Mouse (Mus musculus): ENCODE measurements around the gene Kif27.
"Not testable (repeated sequence)": the region's sequence is repeated elsewhere in the genome, so short reads cannot be mapped to it uniquely, and the experiment has no call there.

The Kif27 gene

GRCm38 (mm10) chr13:58358629-58359303 is at the start of gene Kif27:
Kif27 (minus strand) TSS chr13:58359122.
- peak; percentile 53 for DNase-seq

- DNase-seq = not testable (repeated sequence)
Observed at GRCm38 (mm10) chr13:58403243-58403642, 44.3 kb upstream of the Kif27 start, which contains the start of gene Hnrnpk. Hnrnpk (minus strand) TSS chr13:58403343.

GRCm38 (mm10) chr13:58402744-58403110 is 43.8 kb upstream of the Kif27 start:
- DNase-seq = no peak

- peak; percentile 97 for DNase-seq
Observed at GRCm38 (mm10) chr13:58402003-58402743, 43.3 kb upstream of the Kif27 start, which contains the start of gene Rmi1. Rmi1 (plus strand) TSS chr13:58402248.

- peak; percentile 88 for DNase-seq
Observed at GRCm38 (mm10) chr13:58401135-58402002, 42.4 kb upstream of the Kif27 start.

GRCm38 (mm10) chr13:58400576-58400975 is 41.7 kb upstream of the Kif27 start:
- no peak for DNase-seq

- no peak for DNase-seq
Observed at GRCm38 (mm10) chr13:58397651-58398050, 38.7 kb upstream of the Kif27 start.

GRCm38 (mm10) chr13:58394392-58394791 is 35.5 kb upstream of the Kif27 start:
- not testable (repeated sequence) for DNase-seq

- DNase-seq = no peak
Observed at GRCm38 (mm10) chr13:58389324-58389951, 30.5 kb upstream of the Kif27 start.

GRCm38 (mm10) chr13:58388379-58388778 is 29.5 kb upstream of the Kif27 start:
- no peak for DNase-seq

GRCm38 (mm10) chr13:58387948-58388347 is 29.0 kb upstream of the Kif27 start:
- DNase-seq = peak; percentile 72

- DNase-seq = no peak
Observed at GRCm38 (mm10) chr13:58385547-58385920, 26.6 kb upstream of the Kif27 start.

- DNase-seq = peak; percentile 55
Observed at GRCm38 (mm10) chr13:58384779-58385546, 26.0 kb upstream of the Kif27 start, which contains the start of gene 2210016F16Rik. 2210016F16Rik (minus strand) TSS chr13:58385225.

GRCm38 (mm10) chr13:58384371-58384770 is 25.4 kb upstream of the Kif27 start:
- DNase-seq = no peak

- no peak for DNase-seq
Observed at GRCm38 (mm10) chr13:58373153-58373470, 14.2 kb upstream of the Kif27 start.

GRCm38 (mm10) chr13:58372278-58373152 is 13.6 kb upstream of the Kif27 start:
- DNase-seq = no peak

GRCm38 (mm10) chr13:58368835-58369234 is 9.9 kb upstream of the Kif27 start:
- DNase-seq = no peak

- no peak for DNase-seq
Observed at GRCm38 (mm10) chr13:58367641-58368040, 8.7 kb upstream of the Kif27 start.

GRCm38 (mm10) chr13:58366373-58366772 is 7.5 kb upstream of the Kif27 start:
- no peak for DNase-seq

GRCm38 (mm10) chr13:58365179-58365578 is 6.3 kb upstream of the Kif27 start:
- not testable (repeated sequence) for DNase-seq
